Mouse (Mus musculus) fibroblast of lung, adult 2 months (primary cell): Measurements from ENCODE around the gene Selenon.

Experiments
- DNase-seq: peaks from one replicate; pipeline ENCODE4 v3.0.0-alpha.2; 2011; ENCODE audit warnings: low read depth

Gene Selenon

GRCm38 (mm10) chr4:134578407-134578806, 26.4 kb upstream of the Selenon start:
- DNase-seq: no peak

- DNase-seq: no peak
Measured at GRCm38 (mm10) chr4:134577281-134577680, 25.3 kb upstream of the Selenon start.

GRCm38 (mm10) chr4:134575486-134575885, 23.5 kb upstream of the Selenon start:
- no peak for DNase-seq

GRCm38 (mm10) chr4:134572449-134573300, 20.7 kb upstream of the Selenon start:
- DNase-seq: no peak

- DNase-seq: no peak
Measured at GRCm38 (mm10) chr4:134570704-134571451, 18.9 kb upstream of the Selenon start.

DNA sequence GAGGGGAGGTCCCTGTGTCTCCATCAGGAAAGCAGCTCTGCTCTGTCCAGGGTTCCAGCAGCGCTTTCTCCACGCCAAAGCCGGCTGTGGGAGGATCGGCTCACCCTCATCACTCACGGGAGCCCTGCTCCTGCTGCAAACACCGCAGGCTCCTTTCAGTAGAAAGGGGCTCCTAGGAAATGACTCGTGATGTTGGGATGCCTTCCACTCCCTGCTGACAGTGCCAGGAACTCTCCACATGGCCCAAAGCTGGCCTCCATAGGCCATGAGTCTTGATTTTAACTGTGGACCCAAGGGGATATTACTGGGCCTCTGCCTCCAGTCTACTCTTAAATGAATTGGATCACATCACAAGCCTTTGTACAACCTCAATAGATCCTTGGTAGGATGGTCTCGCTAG, 17.9 kb upstream of the Selenon start:
- no peak for DNase-seq

DNA sequence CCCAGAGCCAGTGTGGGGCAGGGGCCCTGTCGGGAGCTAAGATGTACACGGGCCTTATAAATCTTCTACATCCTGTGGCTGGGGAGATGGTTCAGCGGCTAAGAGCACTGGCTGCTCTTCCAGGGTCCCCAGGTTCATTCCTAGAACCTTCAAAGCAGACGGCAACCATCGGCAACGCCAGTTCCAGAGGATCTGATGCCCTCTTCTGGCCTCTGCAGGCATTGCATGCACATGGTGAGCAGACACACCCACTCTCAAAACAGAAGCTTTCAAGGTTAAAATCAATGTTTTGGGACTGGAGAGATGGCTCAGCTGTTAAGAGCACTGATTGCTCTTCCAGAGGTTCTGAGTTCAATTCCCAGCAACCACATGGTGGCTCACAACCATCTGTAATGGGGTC, 17.2 kb upstream of the Selenon start:
- DNase-seq: no peak

- DNase-seq: no peak
Measured at GRCm38 (mm10) chr4:134567377-134568226, 15.6 kb upstream of the Selenon start.

DNA sequence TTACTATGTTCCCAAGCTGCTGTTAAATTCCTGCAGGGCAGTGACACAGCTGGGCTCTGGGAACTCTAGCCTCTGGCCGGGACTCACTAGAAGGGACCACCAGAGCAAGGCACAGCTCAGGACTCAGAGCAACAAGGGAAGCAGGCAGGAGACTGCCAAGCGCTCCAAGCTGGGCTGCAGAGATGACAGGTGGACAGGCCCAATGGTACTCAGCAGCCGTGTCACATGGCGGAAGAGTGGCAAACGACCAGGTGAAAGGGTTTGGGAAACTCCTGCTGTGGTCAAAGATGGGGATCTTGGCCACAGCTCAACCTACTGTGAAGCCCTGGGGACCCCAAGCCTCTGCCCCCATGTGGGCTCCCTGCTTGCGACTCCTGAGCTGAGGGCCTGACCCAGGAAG, 12.1 kb upstream of the Selenon start:
- no peak for DNase-seq

DNA sequence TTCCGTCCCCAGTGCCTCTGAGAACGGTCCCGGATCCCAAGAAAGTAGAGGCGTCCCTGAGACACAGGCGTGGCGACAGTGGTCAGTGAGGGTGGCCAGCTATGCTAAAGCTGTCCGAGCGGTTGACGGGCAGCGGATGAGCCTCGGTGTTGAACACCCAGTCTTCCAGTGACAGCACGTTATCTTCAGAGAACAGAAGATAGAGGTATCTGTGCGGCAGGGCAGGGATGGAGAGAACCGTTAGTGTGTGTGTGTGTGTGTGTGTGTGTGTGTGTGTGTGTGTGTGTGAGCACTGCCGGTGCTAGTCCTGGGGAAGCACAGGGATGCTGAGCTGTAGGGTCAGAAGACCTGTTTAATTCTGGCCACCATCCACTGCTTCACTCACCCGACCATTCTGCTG, 11.7 kb upstream of the Selenon start:
- DNase-seq: no peak

- no peak for DNase-seq
Measured at GRCm38 (mm10) chr4:134562014-134562413, 10.0 kb upstream of the Selenon start.

DNA sequence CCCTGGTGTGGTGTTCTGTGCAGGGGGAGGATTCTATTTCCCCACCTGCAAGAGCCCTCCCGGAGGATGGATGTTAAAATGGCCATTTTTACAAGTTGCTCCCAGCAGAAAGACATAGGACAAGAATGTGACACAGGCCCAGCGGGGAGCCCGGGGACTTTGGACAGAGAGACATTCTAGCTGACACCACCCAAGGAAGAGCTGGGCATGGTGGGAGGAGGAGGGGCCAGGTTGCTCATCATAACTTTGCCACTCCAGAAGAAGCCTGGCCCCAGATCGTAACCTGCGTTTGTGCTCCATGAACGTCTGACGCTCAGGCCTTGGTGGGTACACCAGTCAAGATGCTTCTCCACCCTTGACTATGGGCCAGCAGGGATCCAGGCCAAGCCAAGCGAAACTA, 8.7 kb upstream of the Selenon start:
- DNase-seq: no peak

- no peak for DNase-seq
Measured at GRCm38 (mm10) chr4:134559154-134559553, 7.2 kb upstream of the Selenon start.

- DNase-seq: no peak
Measured at GRCm38 (mm10) chr4:134558570-134559113, 6.7 kb upstream of the Selenon start.

DNA sequence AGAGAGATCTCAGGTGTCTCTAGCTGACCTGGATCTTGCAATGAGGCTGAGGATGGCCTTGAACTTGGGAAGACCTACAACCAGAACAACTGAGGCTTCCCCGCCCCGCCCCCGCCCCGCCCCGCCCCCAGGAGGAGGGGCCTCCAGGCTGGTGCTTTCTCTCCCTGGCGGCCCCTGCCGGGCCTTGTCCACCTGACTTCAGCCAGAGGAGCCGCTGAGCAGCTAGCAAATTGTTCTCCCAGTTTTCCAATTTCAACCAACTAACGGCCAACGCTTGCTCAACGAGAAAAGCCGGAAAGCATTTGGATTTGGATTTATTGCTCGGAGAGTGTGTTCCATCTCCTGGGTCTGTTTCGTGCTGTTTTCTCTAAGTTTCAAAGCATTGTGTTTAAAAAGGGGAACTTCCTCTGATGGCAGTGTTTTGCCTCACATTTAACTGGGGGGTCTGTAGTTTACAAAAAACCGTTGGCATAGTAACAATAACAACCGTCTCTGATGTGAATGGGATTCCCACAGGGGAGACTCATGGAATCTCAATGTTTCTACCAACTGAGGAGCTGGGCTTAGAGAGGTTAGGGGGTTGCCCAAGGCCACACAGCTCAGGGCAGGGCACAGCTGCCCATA, 5.8 kb upstream of the Selenon start:
- DNase-seq: no peak

DNA sequence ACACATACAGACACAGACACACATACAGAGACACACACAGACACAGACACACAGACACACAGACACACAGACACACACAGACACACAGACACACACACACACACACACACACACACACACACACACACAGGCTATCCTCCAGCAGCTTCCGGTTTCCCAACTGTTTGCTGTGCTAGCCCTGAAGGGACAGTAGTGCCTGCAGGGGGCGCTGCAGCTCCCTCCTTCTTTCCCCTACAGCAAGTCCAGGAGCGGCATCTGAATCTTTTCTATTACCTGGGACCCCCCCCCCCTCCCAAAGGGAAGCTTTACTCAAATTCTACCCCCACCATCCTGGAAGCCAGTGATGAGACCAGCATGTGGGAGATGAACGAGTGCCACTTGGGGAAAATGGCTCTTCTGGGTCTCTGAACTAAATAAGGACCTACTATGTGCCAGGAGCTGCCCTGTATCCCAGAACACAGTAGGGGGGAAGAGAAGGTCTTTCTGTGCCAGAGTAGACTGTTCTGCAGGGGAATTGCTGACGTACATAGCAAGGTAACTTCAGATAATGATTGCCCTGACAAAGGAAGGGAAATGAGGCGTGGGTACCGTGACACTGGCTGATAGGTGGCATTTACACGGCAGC, 4.1 kb upstream of the Selenon start:
- DNase-seq: no peak

GRCm38 (mm10) chr4:134553631-134554030, 1.7 kb upstream of the Selenon start:
- DNase-seq: no peak

DNA sequence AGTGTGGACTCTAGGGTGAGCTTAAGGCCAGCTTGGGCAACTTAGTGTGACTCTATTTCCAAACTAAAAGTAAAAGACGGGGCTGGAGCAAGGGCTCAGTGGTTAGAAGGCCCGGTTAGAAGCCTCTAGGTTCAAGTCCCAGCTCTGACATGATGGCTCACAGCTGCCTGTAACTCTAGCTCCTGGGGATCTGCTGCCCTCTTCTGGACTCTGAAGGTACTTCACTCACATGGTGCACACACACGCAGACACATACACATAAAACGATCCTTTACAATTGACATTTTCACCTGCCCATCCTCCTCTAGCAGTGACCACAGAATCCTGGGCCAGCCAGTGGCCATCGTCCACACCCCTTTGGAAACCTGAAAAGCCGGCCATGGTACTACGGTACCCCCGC, 2.1 kb downstream of the Selenon start:
- no peak for DNase-seq

DNA sequence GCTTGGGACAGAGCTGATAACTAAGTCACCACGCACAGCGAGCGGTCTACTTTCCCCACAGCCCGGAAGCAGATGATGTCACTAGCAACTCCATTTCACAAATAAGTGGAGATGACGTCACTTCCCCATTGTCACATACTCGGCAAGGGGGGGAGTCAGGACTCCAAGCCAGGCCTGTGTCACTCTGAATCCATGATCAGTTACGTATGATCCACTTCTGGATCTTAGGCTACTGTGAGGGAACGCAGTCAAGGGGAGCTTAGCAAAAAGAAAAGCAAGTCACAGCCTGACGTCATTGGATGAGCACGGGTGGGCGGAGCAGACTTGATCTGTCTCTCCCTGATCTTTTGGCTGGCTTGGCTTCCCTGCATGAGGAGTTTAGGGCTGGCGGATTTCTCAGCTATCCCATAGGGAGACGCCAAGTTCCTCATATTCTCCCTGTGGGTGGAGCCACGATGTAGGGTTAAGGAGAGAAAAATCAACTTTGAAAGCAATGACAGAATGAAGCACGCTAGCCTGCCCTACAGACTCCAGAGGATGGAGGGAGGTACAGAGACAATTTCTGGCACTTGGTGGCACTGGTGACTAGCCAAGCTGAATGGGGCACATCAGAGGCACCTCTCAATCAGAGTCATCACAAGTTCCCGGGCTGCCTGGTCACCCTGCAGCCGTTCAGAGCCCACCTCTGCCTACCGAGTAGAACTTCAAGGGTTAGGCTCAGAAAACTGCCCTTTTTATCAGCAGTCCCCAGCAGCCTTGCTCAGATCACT, 3.6 kb downstream of the Selenon start:
- no peak for DNase-seq
